Comparison of ENCODE assay signal across 20 mouse cellular contexts in the genomic region with DNA sequence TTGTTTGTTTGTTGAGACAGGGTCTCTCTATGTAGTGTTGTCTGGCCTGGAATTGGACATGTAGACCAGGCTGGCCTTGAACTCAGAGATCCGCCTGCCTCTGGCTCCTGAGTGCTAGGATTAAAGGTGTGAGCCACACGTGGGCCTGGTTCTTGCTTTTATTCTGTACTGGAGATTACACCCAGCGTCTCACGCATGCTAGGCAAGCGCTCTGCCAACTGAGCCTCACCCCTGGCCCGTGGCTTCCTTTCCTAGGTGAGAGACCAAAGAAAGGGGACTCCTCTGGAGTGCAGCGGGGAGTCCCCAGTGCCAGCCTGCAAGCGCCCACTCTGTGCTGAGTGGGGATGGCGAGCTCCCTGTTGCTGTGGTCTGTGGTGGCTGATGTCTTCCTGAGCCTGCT.
"Had no signal": no experiment of that assay in that cellular context is flagged by ENCODE, and none has a peak within 500 bp of the region (broad histone marks: within the 10 kb centered on the region; RNA-seq: fewer than 3 reads in every experiment).

No protein-coding gene starts in this region.

- ATAC-seq: inflammation-experienced regulatory T-cells, adult 6 months; intestine, embryonic 15.5 days; intestine, postnatal 0 days; liver, postnatal 0 days had no signal

- DNase-seq: heart, postnatal 4 days; kidney, adult 8-10 months; kidney, postnatal 10 days; kidney, postnatal 4 days; liver; liver, embryonic 13.5 days; liver, postnatal 0 days; lung, adult 2 months had no signal

- H3K36me3 ChIP-seq: heart, embryonic 10.5 days; heart, embryonic 12.5 days; hindbrain, embryonic 13.5 days; hindbrain, embryonic 15.5 days; intestine, embryonic 15.5 days; limb, embryonic 10.5 days; limb, embryonic 12.5 days; liver, embryonic 13.5 days; liver, embryonic 15.5 days had no signal

- H3K27me3 ChIP-seq: hindbrain, embryonic 15.5 days had no signal

- H3K27ac ChIP-seq: heart, embryonic 10.5 days; hindbrain, embryonic 13.5 days; hindbrain, embryonic 15.5 days; intestine, embryonic 15.5 days; limb, embryonic 10.5 days; limb, embryonic 12.5 days; liver, embryonic 13.5 days; liver, embryonic 15.5 days had no signal

- H3K4me3 ChIP-seq: heart, embryonic 10.5 days; heart, embryonic 12.5 days; hindbrain, embryonic 13.5 days; hindbrain, embryonic 15.5 days; intestine, embryonic 15.5 days; layer of hippocampus, adult 2 months; left cerebral cortex, adult 2 months; limb, embryonic 10.5 days; limb, embryonic 12.5 days; liver, embryonic 13.5 days; liver, embryonic 15.5 days had no signal
